Mouse (Mus musculus): ENCODE measurements around the gene 2810004N23Rik. TPM values are rescaled to one million over a fixed set of nuclear protein-coding genes. Genes with fewer than 3 reads are reported as not detected.

2810004N23Rik gene
- total and polyA plus RNA-seq, 2 experiments = 11.5 to 17.7 TPM

DNA sequence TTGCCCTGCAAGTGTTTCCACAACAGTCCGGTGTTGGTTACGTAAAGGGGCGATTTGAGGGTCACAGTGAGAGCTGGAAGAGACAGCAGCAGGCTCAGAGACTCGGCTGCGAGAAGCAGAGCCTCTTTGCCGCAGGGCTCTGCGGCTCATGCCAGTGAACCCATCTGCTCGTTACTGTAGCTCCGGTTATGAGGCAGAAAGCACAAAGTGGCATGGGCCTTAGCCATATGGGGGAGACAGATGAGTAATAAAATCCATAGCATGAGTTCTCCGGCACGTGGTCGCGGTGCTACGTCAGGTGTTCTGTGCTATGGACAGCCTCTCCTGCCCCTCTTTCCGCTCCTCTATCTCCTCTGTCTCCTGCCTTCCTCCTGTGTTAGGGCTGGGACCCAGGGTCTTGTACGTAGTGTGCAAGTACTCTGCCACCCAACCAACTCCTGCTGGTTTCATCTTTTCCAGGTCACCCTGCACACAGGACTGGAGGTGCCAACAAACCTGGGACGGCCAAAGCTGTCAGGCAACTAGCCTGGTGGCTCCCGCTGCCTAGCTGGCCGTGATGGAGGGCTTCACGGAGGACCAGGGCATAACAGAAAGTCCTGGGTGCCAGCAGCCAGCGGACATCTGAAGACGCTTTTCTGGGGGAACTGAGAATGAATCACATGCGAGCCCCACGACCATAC lies 34.2 kb downstream of the 2810004N23Rik start:
- Histone ChIP-seq H3K27me3 (ENCODE audit: control insufficient read depth, insufficient read depth, low read length) (no peaks in the 10 kb centered on the region), H3K79me2 (ENCODE audit: control insufficient read depth, insufficient read depth, low read length) (no peaks in the 10 kb centered on the region), H3K4me3 (ENCODE audit: insufficient read depth, low read depth, low read length) (no peak overlapping the region), H3K4me1 (ENCODE audit: control insufficient read depth, insufficient read depth, low read length) (no peaks in the 10 kb centered on the region), H3K36me3 (ENCODE audit: control insufficient read depth, insufficient read depth, low read length) (no peaks in the 10 kb centered on the region), H3K9ac (ENCODE audit: low read depth, low read length) (no peak overlapping the region), H3K27ac (replicated peaks; ENCODE audit: insufficient read depth, low read depth, low read length) (no peak overlapping the region)
- no peak for DNase-seq (ENCODE audit: extremely low read depth, low read depth, low spot score)
- TF ChIP-seq CTCF (IDR thresholded peaks at IDR 0.05; ENCODE audit: low read depth, low read length) (no peak), POLR2A (IDR thresholded peaks at IDR 0.05; ENCODE audit: extremely low read depth, insufficient read depth, low read length) (no peak)
- 88% methylated on average over 24 of the region's 24 CpGs for WGBS

DNA sequence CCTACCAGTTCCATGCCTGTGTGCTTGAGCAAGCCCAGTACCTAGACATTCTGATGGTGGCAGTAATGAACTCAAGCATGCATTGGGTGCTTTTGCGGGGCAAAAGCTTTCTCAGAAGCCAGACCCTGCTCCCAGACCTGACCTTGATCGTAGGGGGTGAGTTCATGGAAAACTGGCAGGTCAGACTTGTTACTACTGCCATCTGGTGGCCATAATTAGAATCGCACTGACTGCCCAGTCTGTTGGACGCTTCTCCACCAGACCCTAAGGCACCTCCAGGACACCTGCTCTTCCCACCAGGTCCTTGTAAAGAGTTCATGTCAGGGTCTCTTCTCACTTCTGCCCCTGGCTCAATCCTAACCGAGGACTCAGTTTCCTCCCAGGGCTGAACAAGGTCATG lies 35.5 kb downstream of the 2810004N23Rik start:
- Histone ChIP-seq H3K9ac (ENCODE audit: low read depth, low read length) (no peak overlapping the region), H3K27me3 (ENCODE audit: control insufficient read depth, insufficient read depth, low read length) (no peaks in the 10 kb centered on the region), H3K4me3 (ENCODE audit: insufficient read depth, low read depth, low read length) (no peak overlapping the region), H3K36me3 (ENCODE audit: control insufficient read depth, insufficient read depth, low read length) (no peaks in the 10 kb centered on the region), H3K79me2 (ENCODE audit: control insufficient read depth, insufficient read depth, low read length) (no peaks in the 10 kb centered on the region), H3K4me1 (ENCODE audit: control insufficient read depth, insufficient read depth, low read length) (no peaks in the 10 kb centered on the region), H3K27ac (replicated peaks; ENCODE audit: insufficient read depth, low read depth, low read length) (no peak overlapping the region)
- TF ChIP-seq CTCF (IDR thresholded peaks at IDR 0.05; ENCODE audit: low read depth, low read length) (peak; percentile 75), POLR2A (IDR thresholded peaks at IDR 0.05; ENCODE audit: extremely low read depth, insufficient read depth, low read length) (no peak)
- 1% methylated on average over 5 of the region's 5 CpGs for WGBS
- DNase-seq (ENCODE audit: extremely low read depth, low read depth, low spot score) = peak; percentile 37

DNA sequence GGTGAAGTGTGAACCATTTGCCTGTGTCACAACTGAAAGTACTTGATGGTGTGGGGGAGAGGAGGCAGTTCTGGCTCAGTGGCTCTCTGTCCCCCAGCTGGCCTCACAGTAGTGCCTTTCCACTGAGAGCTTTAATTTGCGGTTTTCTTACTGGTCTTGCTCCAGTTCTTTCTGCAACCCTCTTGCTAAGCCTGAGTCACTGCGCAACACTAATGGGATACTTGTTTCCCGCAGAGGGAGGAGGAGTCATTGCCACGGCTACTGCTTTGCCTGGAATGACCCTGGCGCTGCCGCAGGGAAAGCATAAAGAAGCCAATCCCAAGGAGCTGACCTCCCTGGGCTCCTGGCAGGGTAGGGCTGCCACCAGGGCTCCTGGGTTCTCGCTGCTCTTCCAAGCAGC lies 36.3 kb downstream of the 2810004N23Rik start:
- TF ChIP-seq POLR2A (IDR thresholded peaks at IDR 0.05; ENCODE audit: extremely low read depth, insufficient read depth, low read length) (no peak), CTCF (IDR thresholded peaks at IDR 0.05; ENCODE audit: low read depth, low read length) (no peak)
- DNase-seq (ENCODE audit: extremely low read depth, low read depth, low spot score) = no peak
- H3K79me2 ChIP-seq (ENCODE audit: control insufficient read depth, insufficient read depth, low read length) = no peaks in the 10 kb centered on the region
- H3K9ac ChIP-seq (ENCODE audit: low read depth, low read length) = no peak overlapping the region
- no peaks in the 10 kb centered on the region for H3K36me3 ChIP-seq (ENCODE audit: control insufficient read depth, insufficient read depth, low read length)
- H3K4me3 ChIP-seq (ENCODE audit: insufficient read depth, low read depth, low read length) = no peak overlapping the region
- no peaks in the 10 kb centered on the region for H3K27me3 ChIP-seq (ENCODE audit: control insufficient read depth, insufficient read depth, low read length)
- 55% methylated on average over 7 of the region's 7 CpGs for WGBS
- no peaks in the 10 kb centered on the region for H3K4me1 ChIP-seq (ENCODE audit: control insufficient read depth, insufficient read depth, low read length)
- H3K27ac ChIP-seq (replicated peaks; ENCODE audit: insufficient read depth, low read depth, low read length) = no peak overlapping the region

DNA sequence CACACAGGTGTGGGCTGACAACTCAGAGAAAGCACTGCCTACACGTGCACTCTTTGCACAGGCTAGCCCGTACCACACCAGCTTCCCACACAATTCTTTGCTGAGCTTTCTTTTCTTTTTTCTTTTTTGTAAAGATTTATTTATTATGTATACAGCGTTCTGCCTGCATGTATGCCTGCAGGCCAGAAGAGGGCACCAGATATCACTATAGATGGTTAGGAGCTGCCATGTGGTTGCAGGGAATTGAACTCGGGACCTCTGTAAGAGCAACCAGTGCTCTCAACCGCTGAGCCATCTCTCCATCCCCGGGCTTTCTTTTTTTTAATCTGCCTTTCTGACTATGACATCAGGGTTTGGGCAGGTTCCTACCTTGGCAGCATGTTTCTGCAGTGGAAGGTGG lies 39.4 kb downstream of the 2810004N23Rik start:
- Histone ChIP-seq H3K9ac (ENCODE audit: low read depth, low read length) (no peak overlapping the region), H3K4me3 (ENCODE audit: insufficient read depth, low read depth, low read length) (no peak overlapping the region), H3K4me1 (ENCODE audit: control insufficient read depth, insufficient read depth, low read length) (peaks cover 5% of the 10 kb centered on the region), H3K27me3 (ENCODE audit: control insufficient read depth, insufficient read depth, low read length) (no peaks in the 10 kb centered on the region), H3K27ac (replicated peaks; ENCODE audit: insufficient read depth, low read depth, low read length) (no peak overlapping the region), H3K36me3 (ENCODE audit: control insufficient read depth, insufficient read depth, low read length) (no peaks in the 10 kb centered on the region), H3K79me2 (ENCODE audit: control insufficient read depth, insufficient read depth, low read length) (no peaks in the 10 kb centered on the region)
- TF ChIP-seq POLR2A (IDR thresholded peaks at IDR 0.05; ENCODE audit: extremely low read depth, insufficient read depth, low read length) = no peak
- no peak for TF ChIP-seq CTCF (IDR thresholded peaks at IDR 0.05; ENCODE audit: low read depth, low read length)
- no peak for DNase-seq (ENCODE audit: extremely low read depth, low read depth, low spot score)
- 85% methylated on average over 6 of the region's 6 CpGs for WGBS

DNA sequence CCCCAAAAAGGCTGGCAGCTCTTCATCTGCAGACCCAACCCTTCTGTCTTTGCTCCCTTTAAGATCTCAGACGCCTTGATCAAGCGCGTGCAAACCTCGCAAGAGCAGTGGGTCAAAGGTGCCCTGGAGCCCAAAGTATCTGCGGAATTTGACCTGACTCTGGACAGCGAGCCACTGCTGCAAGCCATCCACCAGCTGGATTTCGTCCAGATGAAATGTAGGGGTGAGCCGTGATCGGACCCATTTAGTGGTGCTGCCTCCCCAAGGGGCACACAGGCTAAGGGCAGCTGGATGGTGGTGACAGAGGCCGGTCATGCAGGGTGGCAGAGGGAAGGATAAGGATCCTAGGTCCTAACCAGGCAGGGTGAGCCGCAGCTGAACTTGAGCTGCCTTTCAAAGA lies 42.8 kb downstream of the 2810004N23Rik start:
- Histone ChIP-seq H3K27me3 (ENCODE audit: control insufficient read depth, insufficient read depth, low read length) (no peaks in the 10 kb centered on the region), H3K9ac (ENCODE audit: low read depth, low read length) (no peak overlapping the region), H3K79me2 (ENCODE audit: control insufficient read depth, insufficient read depth, low read length) (no peaks in the 10 kb centered on the region), H3K36me3 (ENCODE audit: control insufficient read depth, insufficient read depth, low read length) (no peaks in the 10 kb centered on the region), H3K27ac (replicated peaks; ENCODE audit: insufficient read depth, low read depth, low read length) (no peak overlapping the region), H3K4me1 (ENCODE audit: control insufficient read depth, insufficient read depth, low read length) (peaks cover 5% of the 10 kb centered on the region), H3K4me3 (ENCODE audit: insufficient read depth, low read depth, low read length) (no peak overlapping the region)
- TF ChIP-seq POLR2A (IDR thresholded peaks at IDR 0.05; ENCODE audit: extremely low read depth, insufficient read depth, low read length) (no peak), CTCF (IDR thresholded peaks at IDR 0.05; ENCODE audit: low read depth, low read length) (no peak)
- DNase-seq (ENCODE audit: extremely low read depth, low read depth, low spot score) = peak; percentile 66
- WGBS = 29% methylated on average over 11 of the region's 11 CpGs

DNA sequence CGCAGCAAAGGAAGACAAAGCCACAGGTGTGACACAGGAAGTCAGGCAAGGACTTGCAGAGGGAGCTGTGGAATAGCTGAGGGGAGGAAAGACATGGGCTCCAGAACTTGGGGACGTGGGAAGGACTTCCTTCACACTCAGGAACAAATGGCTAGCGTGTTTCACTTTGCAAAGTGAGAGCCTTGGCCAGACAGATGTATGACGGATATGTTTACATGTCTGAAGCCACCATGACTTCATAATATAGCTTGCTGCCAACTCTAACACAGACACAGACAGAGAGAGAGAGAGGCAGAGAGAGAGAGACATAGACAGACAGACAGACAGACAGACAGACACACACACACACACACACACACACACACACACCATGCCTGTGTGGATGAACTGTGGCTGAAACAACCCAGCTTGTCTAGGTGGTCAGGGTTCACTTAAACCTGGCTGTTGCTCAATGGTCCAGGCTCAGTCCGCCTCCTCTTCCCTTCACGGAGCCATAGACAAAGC lies 43.3 kb downstream of the 2810004N23Rik start:
- Histone ChIP-seq H3K4me1 (ENCODE audit: control insufficient read depth, insufficient read depth, low read length) (peaks cover 5% of the 10 kb centered on the region), H3K4me3 (ENCODE audit: insufficient read depth, low read depth, low read length) (no peak overlapping the region), H3K9ac (ENCODE audit: low read depth, low read length) (no peak overlapping the region), H3K79me2 (ENCODE audit: control insufficient read depth, insufficient read depth, low read length) (no peaks in the 10 kb centered on the region), H3K27ac (replicated peaks; ENCODE audit: insufficient read depth, low read depth, low read length) (no peak overlapping the region), H3K27me3 (ENCODE audit: control insufficient read depth, insufficient read depth, low read length) (no peaks in the 10 kb centered on the region), H3K36me3 (ENCODE audit: control insufficient read depth, insufficient read depth, low read length) (no peaks in the 10 kb centered on the region)
- DNase-seq (ENCODE audit: extremely low read depth, low read depth, low spot score) = no peak
- TF ChIP-seq POLR2A (IDR thresholded peaks at IDR 0.05; ENCODE audit: extremely low read depth, insufficient read depth, low read length) (no peak), CTCF (IDR thresholded peaks at IDR 0.05; ENCODE audit: low read depth, low read length) (no peak)
- WGBS = 32% methylated on average over 6 of the region's 6 CpGs
